Mouse (Mus musculus) hindbrain, postnatal 0 days (tissue): ENCODE data around the gene Gm5141. TPM values are rescaled to one million over a fixed set of nuclear protein-coding genes. Genes with fewer than 3 reads are reported as not detected.
"Not testable (repeated sequence)": the region's sequence is repeated elsewhere in the genome, so short reads cannot be mapped to it uniquely, and the experiment has no call there.

Experiments used
- ATAC-seq: fragments of 200-750 bp; cut with Nextera tagmentation; 2 replicates; pipeline ENCODE4 v1.8.0; 2017; ENCODE audit warnings: mild to moderate bottlenecking, moderate TSS enrichment, moderate library complexity
- DNase-seq: peaks from one replicate; pipeline ENCODE4 v3.0.0-alpha.2; 2015; ENCODE audit warnings: low spot score
- H3K27ac ChIP-seq: fragments of 300-500 bp; sonication (generic); 2 replicates; pipeline ENCODE4 v1.5.1; 2014; ENCODE audit warnings: mild to moderate bottlenecking
- H3K27me3 ChIP-seq: fragments of 300-500 bp; sonication (generic); 2 replicates; pipeline ENCODE4 v1.6.1; 2014; ENCODE audit warnings: low read length, mixed read lengths; ENCODE audit not compliant: insufficient read depth
- H3K36me3 ChIP-seq: fragments of 300-500 bp; sonication (generic); 2 replicates; pipeline ENCODE4 v1.6.1; 2014; ENCODE audit warnings: low read length, mixed read lengths; ENCODE audit not compliant: insufficient read depth
- H3K4me1 ChIP-seq: fragments of 300-500 bp; sonication (generic); 2 replicates; pipeline ENCODE4 v1.6.1; 2014; ENCODE audit warnings: antibody characterized with exemption, low read length, mixed read lengths; ENCODE audit not compliant: insufficient read depth
- H3K4me2 ChIP-seq: fragments of 300-500 bp; sonication (generic); 2 replicates; pipeline ENCODE4 v1.6.1; 2014; ENCODE audit warnings: low read depth, mild to moderate bottlenecking, low read length, moderate library complexity, mixed read lengths
- H3K4me3 ChIP-seq: fragments of 300-500 bp; sonication (generic); 2 replicates; pipeline ENCODE4 v1.5.1; 2014; ENCODE audit warnings: low read length
- H3K9ac ChIP-seq: fragments of 300-500 bp; sonication (generic); replicated peaks from 2 replicates; pipeline ENCODE4 v1.6.1; 2014; ENCODE audit warnings: mild to moderate bottlenecking, low read length, moderate library complexity, mixed read lengths
- H3K9me3 ChIP-seq: fragments of 300-500 bp; sonication (generic); 2 replicates; pipeline ENCODE4 v1.6.1; 2016; ENCODE audit warnings: low read length, mixed read lengths
- CTCF ChIP-seq: IDR thresholded peaks from 2 replicates; pipeline ENCODE4 v1.5.1; 2016; ENCODE audit warnings: antibody characterized with exemption, control low read depth, low read depth
- WGBS: fragments of 180-500 bp; shearing (Covaris S2); extraction: QIAGEN DNeasy Blood & Tissue Kit; methylation state at CpG from one replicate; pipeline ENCODE4 v1.1.7; 2014; 5-methylcytosine and 5-hydroxymethylcytosine counted together
- polyA plus RNA-seq: library from polyadenylated mRNA; unstranded; fragments of >200 nt; fragmentation: Nextera tagmentation; extraction: Ambion mirVana; gene quantifications from 2 replicates; pipeline ENCODE4 v1.2.1, GENCODE M21; 2015
- total RNA-seq: library from RNA; depleted of rRNA; stranded (reverse); fragments of >200 nt; gene quantifications from 2 replicates; pipeline ENCODE4 v1.2.3, GENCODE M21; 2014; rRNA removed

The Gm5141 gene
- total RNA-seq, result 1.5 and 3.1 TPM in 2 replicates
- polyA plus RNA-seq, result 4.3 and 4.8 TPM in 2 replicates

- peak within 1 kb of the TSS; percentile 44; the same call in 1 of the 2 replicates for H3K9ac ChIP-seq
- DNase-seq, result peak; percentile 36
- H3K4me1 ChIP-seq, H3K27me3 ChIP-seq, H3K9me3 ChIP-seq, H3K36me3 ChIP-seq: not testable (repeated sequence)
- WGBS, result 4% methylated on average over 20 of the region's 23 CpGs
- H3K4me3 ChIP-seq, result peak within 1 kb of the TSS; percentile 50
- 0 out of 2 replicates have a peak within 1 kb of the TSS, but pooled peaks have one; percentile 41 for H3K27ac ChIP-seq
- H3K4me2 ChIP-seq, result peak within 1 kb of the TSS; percentile 65
- ATAC-seq, result peak; percentile 99
These were observed at the start of gene Gm5141 for GRCm38 (mm10) chr13:62785199-62786134. Gm5141 (minus strand) TSS chr13:62785808.

GRCm38 (mm10) chr13:62833341-62833740 is 47.7 kb upstream of the Gm5141 start:
- no peak overlapping the region for H3K4me3 ChIP-seq
- no peak for DNase-seq
- no peak overlapping the region for H3K4me2 ChIP-seq
- 39% methylated on average over 4 of the region's 4 CpGs for WGBS
- H3K27me3 ChIP-seq, result no peaks in the 10 kb centered on the region
- no peaks in the 10 kb centered on the region for H3K9me3 ChIP-seq
- no peak overlapping the region for H3K27ac ChIP-seq
- no peak overlapping the region for H3K9ac ChIP-seq
- H3K4me1 ChIP-seq, result no peaks in the 10 kb centered on the region
- TF ChIP-seq CTCF, result no peak
- ATAC-seq, result no peak
- no peaks in the 10 kb centered on the region for H3K36me3 ChIP-seq

- no peaks in the 10 kb centered on the region for H3K9me3 ChIP-seq
- no peaks in the 10 kb centered on the region for H3K4me1 ChIP-seq
- no peaks in the 10 kb centered on the region for H3K36me3 ChIP-seq
- no peak overlapping the region for H3K27ac ChIP-seq
- 90% methylated on average over 2 of the region's 2 CpGs for WGBS
- no peak overlapping the region for H3K4me3 ChIP-seq
- no peak for TF ChIP-seq CTCF
- no peak overlapping the region for H3K4me2 ChIP-seq
- no peak for DNase-seq
- H3K9ac ChIP-seq, result no peak overlapping the region
- ATAC-seq, result no peak
- no peaks in the 10 kb centered on the region for H3K27me3 ChIP-seq
These were observed 46.6 kb upstream of the Gm5141 start for GRCm38 (mm10) chr13:62832239-62832638.

- H3K4me2 ChIP-seq, DNase-seq, H3K9ac ChIP-seq, H3K36me3 ChIP-seq, H3K9me3 ChIP-seq, H3K27me3 ChIP-seq, ATAC-seq, H3K27ac ChIP-seq, H3K4me1 ChIP-seq, H3K4me3 ChIP-seq: not testable (repeated sequence)
- 76% methylated on average over 3 of the region's 3 CpGs for WGBS
These were observed 30.1 kb upstream of the Gm5141 start for GRCm38 (mm10) chr13:62815705-62816104.

GRCm38 (mm10) chr13:62812713-62813112 is 27.1 kb upstream of the Gm5141 start:
- no peak for TF ChIP-seq CTCF
- Histone ChIP-seq H3K27ac (no peak overlapping the region), H3K27me3 (no peaks in the 10 kb centered on the region), H3K9ac (no peak overlapping the region), H3K4me3 (peak overlapping the region; percentile 37), H3K4me2 (peak overlapping the region; percentile 63), H3K9me3 (no peaks in the 10 kb centered on the region), H3K36me3 (no peaks in the 10 kb centered on the region), H3K4me1 (no peaks in the 10 kb centered on the region)
- DNase-seq (no peak), ATAC-seq (no peak)
- 29% methylated on average over 18 of the region's 32 CpGs for WGBS

GRCm38 (mm10) chr13:62807981-62808380 is 22.4 kb upstream of the Gm5141 start:
- H3K4me3 ChIP-seq, ATAC-seq, H3K27me3 ChIP-seq, H3K9me3 ChIP-seq, H3K4me2 ChIP-seq, H3K9ac ChIP-seq, H3K27ac ChIP-seq, H3K36me3 ChIP-seq, H3K4me1 ChIP-seq, DNase-seq: not testable (repeated sequence)
- 95% methylated on average over 6 of the region's 6 CpGs for WGBS

GRCm38 (mm10) chr13:62786135-62786493 is 506 bp upstream of the Gm5141 start:
- DNase-seq, result not testable (repeated sequence)

More at GRCm38 (mm10) chr13:62786135-62786493, 506 bp upstream of the Gm5141 start:
- not testable (repeated sequence) for H3K27ac ChIP-seq, H3K4me1 ChIP-seq, H3K9ac ChIP-seq, H3K27me3 ChIP-seq, H3K9me3 ChIP-seq, ATAC-seq, H3K36me3 ChIP-seq
- 17% methylated on average over 2 of the region's 2 CpGs for WGBS
- Histone ChIP-seq H3K4me2 (peak overlapping the region; percentile 65; the same call in 1 of the 2 replicates), H3K4me3 (peak overlapping the region; percentile 50)
